Mouse (Mus musculus) stomach, embryonic 15.5 days (tissue): ENCODE measurements around the gene Zbtb11. TPM values are rescaled to one million over a fixed set of nuclear protein-coding genes. Genes with fewer than 3 reads are reported as not detected.

Experiments
- ATAC-seq: fragments of 200-750 bp; cut with Nextera tagmentation; 2 replicates; pipeline ENCODE4 v1.8.0; 2017; ENCODE audit warnings: low read depth, moderate number of reproducible peaks, moderate TSS enrichment; ENCODE audit not compliant: insufficient read depth, low FRiP score
- H3K27ac ChIP-seq: fragments of 300-500 bp; sonication (generic); 2 replicates; pipeline ENCODE4 v1.5.1; 2015; ENCODE audit warnings: mild to moderate bottlenecking, inconsistent platforms
- H3K27me3 ChIP-seq: fragments of 300-500 bp; sonication (generic); replicated peaks from 2 replicates; pipeline ENCODE4 v1.6.1; 2015; ENCODE audit warnings: inconsistent platforms
- H3K36me3 ChIP-seq: fragments of 300-500 bp; sonication (generic); 2 replicates; pipeline ENCODE4 v1.6.1; 2015; ENCODE audit warnings: inconsistent platforms
- H3K4me1 ChIP-seq: fragments of 300-500 bp; sonication (generic); 2 replicates; pipeline ENCODE4 v1.6.1; 2015; ENCODE audit warnings: inconsistent platforms
- H3K4me2 ChIP-seq: fragments of 300-500 bp; sonication (generic); 2 replicates; pipeline ENCODE4 v1.6.1; 2015; ENCODE audit warnings: mild to moderate bottlenecking, inconsistent platforms
- H3K4me3 ChIP-seq: fragments of 300-500 bp; sonication (generic); replicated peaks from 2 replicates; pipeline ENCODE4 v1.5.1; 2015; ENCODE audit warnings: inconsistent platforms
- H3K9ac ChIP-seq: fragments of 300-500 bp; sonication (generic); 2 replicates; pipeline ENCODE4 v1.6.1; 2015; ENCODE audit warnings: inconsistent platforms
- H3K9me3 ChIP-seq: fragments of 300-500 bp; sonication (generic); 2 replicates; pipeline ENCODE4 v1.6.1; 2016; ENCODE audit warnings: inconsistent platforms
- WGBS: fragments of 180-500 bp; shearing (Covaris S2); methylation state at CpG from one replicate; pipeline ENCODE4 v1.1.7; 2015; 5-methylcytosine and 5-hydroxymethylcytosine counted together
- polyA plus RNA-seq: library from polyadenylated mRNA; unstranded; fragments of >200 nt; fragmentation: Nextera tagmentation; extraction: Ambion mirVana; gene quantifications from 2 replicates; pipeline ENCODE4 v1.2.1, GENCODE M21; 2015

The Zbtb11 gene
- polyA plus RNA-seq, 1 experiment from 2014 or later = 19.0 TPM

DNA sequence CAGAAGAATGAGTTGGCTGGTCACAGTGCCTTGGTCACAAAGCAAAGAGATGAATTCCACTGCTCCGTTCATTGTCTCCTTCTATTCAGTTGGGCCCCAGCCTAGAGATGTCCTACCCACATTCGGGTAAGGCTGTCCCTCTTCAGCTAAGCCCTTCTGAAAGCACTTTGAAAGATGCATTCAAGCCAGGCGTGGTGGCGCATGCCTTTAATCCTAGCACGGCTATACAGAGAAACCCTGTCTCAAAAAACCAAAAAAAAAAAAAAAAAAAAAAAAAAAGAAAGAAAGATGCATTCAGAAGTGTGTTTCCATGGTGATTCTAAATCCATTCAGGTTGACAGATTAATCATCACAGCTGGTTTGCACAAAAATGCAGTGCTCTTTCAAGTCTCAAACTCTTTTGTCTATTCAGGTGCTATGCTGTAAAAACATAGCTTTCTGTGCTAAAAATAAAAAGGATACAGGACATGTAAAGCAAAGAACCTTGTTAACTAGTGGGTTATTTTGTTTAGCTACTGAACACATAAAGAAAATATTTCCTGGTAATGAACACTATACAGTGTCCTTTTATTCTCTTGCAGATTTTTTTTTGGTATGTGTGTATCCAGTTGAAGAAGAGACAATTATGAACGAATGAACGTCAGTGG, 83.4 kb downstream of the Zbtb11 start:
- no peak for ATAC-seq
- Histone ChIP-seq H3K36me3 (no peaks in the 10 kb centered on the region), H3K4me3 (no peak overlapping the region), H3K27me3 (no peaks in the 10 kb centered on the region), H3K9me3 (no peaks in the 10 kb centered on the region), H3K4me1 (no peaks in the 10 kb centered on the region), H3K9ac (no peak overlapping the region), H3K4me2 (no peak overlapping the region), H3K27ac (no peak overlapping the region)
- 64% methylated on average over 7 of the region's 7 CpGs for WGBS

DNA sequence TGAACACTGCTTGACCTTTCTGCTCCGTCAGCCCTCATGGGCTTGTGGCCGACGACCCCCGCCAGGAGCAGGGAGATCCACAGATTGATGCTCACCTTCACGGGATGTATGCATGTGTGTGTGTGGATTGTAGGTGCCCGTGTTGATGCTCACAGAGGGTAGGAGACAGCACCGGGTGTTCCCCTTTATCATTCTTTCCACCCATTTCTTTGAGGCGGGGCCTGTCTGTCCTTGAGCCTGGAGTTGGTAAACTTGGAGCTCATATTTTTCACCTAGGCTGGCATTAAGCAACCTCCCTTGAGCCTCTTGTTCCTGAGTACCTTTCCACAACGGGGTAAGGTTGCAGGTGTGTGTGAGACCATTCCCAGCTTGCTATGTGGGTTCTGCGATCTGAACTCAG, 84.5 kb downstream of the Zbtb11 start:
- no peak overlapping the region for H3K4me3 ChIP-seq
- H3K36me3 ChIP-seq = no peaks in the 10 kb centered on the region
- H3K9ac ChIP-seq = no peak overlapping the region
- no peak for ATAC-seq
- H3K27ac ChIP-seq = no peak overlapping the region
- H3K4me2 ChIP-seq = no peak overlapping the region
- H3K9me3 ChIP-seq = no peaks in the 10 kb centered on the region
- 78% methylated on average over 10 of the region's 10 CpGs for WGBS
- no peaks in the 10 kb centered on the region for H3K27me3 ChIP-seq
- no peaks in the 10 kb centered on the region for H3K4me1 ChIP-seq

Other genes with a start within 250 kb of the Zbtb11 start
- 8.1 and 9.4 TPM in 2 replicates for gene Nfkbiz, start 135.0 kb upstream of the Zbtb11 start, polyA plus RNA-seq
- gene Nxpe3, start 78.6 kb upstream of the Zbtb11 start, polyA plus RNA-seq = 0.74 and 0.88 TPM in 2 replicates
- 7.1 and 7.5 TPM in 2 replicates for gene Cep97, start 39.0 kb upstream of the Zbtb11 start, polyA plus RNA-seq
- 622 and 754 TPM in 2 replicates for gene Rpl24, start 7.6 kb upstream of the Zbtb11 start, polyA plus RNA-seq
- gene Pcnp, start 55.9 kb downstream of the Zbtb11 start, polyA plus RNA-seq = 222 and 227 TPM in 2 replicates
- 28.0 and 28.1 TPM in 2 replicates for gene Trmt10c, start 63.9 kb downstream of the Zbtb11 start, polyA plus RNA-seq
- gene Senp7, start 74.5 kb downstream of the Zbtb11 start, polyA plus RNA-seq = 28.5 and 29.4 TPM in 2 replicates
- gene Impg2, start 230.4 kb downstream of the Zbtb11 start, polyA plus RNA-seq = 0.09 and 0.73 TPM in 2 replicates